Mouse (Mus musculus) erythroblast, embryonic 14.5 days (primary cell): ENCODE data around the gene Capn11. TPM values are rescaled to one million over a fixed set of nuclear protein-coding genes. Genes with fewer than 3 reads are reported as not detected.
A peak's percentile ranks its signal among the peaks of the same experiment; 100 is the strongest.

Experiments used
- H3K27me3 ChIP-seq: 2 replicates; pipeline ENCODE4 v1.6.1; 2012; ENCODE audit warnings: inconsistent platforms; ENCODE audit not compliant: control insufficient read depth
- H3K36me3 ChIP-seq: 2 replicates; pipeline ENCODE4 v1.6.1; 2012; ENCODE audit warnings: mild to moderate bottlenecking, inconsistent platforms; ENCODE audit not compliant: control insufficient read depth
- H3K4me1 ChIP-seq: 2 replicates; pipeline ENCODE4 v1.6.1; 2012; ENCODE audit warnings: inconsistent platforms; ENCODE audit not compliant: control insufficient read depth
- H3K4me3 ChIP-seq: replicated peaks from 2 replicates; pipeline ENCODE3; 2012; ENCODE audit warnings: moderate library complexity, mild to moderate bottlenecking, inconsistent platforms
- H3K9me3 ChIP-seq: 2 replicates; pipeline ENCODE4 v1.6.1; 2012; ENCODE audit warnings: low read length, inconsistent platforms, mixed read lengths; ENCODE audit not compliant: control insufficient read depth
- GATA1 ChIP-seq: IDR thresholded peaks from 2 replicates; pipeline ENCODE4 v1.6.1; 2012; ENCODE audit warnings: low read length, inconsistent platforms, mixed read lengths
- TAL1 ChIP-seq: IDR thresholded peaks from 3 replicates; pipeline ENCODE4 v1.6.1; 2012; ENCODE audit warnings: low read length, inconsistent platforms, mixed read lengths
- polyA plus RNA-seq: library from polyadenylated mRNA; stranded (reverse); fragments of >175 nt; gene quantifications from 2 replicates; pipeline ENCODE4 v1.2.3, GENCODE M21; 2012

The Capn11 gene
- polyA plus RNA-seq, 1 experiment, result not detected

DNA sequence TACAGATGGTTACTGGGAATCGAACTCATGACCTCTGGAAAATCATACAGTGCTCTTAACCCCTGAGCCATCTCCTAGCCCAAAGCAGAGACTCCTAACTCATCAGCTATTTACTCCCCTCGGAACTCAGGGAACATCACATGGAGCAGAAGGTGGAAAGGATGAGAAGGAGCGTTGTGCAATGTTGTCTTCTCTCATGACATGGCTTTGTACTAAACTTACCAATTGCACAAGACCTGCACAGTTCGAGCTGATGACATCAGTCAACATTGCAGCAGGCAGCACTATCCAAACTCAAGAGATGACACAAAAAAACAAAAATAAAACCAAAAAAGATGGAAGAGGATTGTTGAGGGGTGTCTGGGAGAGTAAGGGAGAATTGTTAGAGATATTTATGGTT is 50.7 kb downstream of the Capn11 start:
- H3K36me3 ChIP-seq, result no peaks in the 10 kb centered on the region
- H3K4me1 ChIP-seq, result peaks cover 44% of the 10 kb centered on the region
- TF ChIP-seq GATA1 (no peak), TAL1 (no peak)
- peaks cover 2% of the 10 kb centered on the region; the same call in 1 of the 2 replicates for H3K9me3 ChIP-seq
- no peaks in the 10 kb centered on the region for H3K27me3 ChIP-seq
- H3K4me3 ChIP-seq, result no peak overlapping the region

DNA sequence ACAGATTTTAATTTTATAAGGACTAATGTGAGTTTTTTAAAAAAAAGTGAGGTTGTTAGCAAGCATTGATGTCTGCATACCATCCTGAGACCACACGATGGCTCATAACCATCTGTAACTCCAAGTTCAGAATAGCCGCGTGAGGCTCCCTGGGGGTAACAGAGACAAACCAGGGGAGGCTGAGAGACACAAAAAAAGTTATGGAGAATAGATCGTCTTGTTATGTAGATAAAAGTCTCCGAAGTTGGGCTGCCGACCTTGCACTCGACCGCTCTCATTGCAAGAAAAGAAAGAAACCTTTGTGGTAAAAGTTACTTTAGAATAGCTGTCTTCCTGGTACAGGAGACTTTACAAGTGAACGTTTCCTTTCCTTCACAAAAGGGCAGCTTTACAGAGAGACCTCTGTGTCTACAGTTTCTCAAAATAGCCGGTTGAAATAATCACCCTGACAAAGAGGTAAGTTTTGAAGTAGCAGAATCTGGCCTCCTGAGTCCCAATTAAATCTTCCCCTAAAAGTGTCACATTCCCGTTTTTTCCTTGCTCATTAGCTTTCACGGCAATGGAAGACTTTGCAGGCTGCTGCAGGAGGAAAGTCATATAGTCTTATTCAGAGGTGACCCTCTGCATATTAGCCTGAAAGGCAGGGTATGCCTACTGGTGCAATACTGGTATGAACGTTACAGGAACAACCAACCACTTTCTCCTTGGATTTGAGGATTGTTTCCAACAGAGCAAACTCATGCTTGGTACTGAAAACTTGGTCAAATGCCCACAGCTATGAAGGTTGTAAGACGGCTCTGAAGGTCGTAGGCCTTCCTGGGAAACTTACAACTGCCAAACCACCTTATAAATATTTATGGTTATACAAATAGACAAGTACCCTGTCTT is 51.9 kb downstream of the Capn11 start:
- H3K36me3 ChIP-seq, result no peaks in the 10 kb centered on the region
- no peak for TF ChIP-seq GATA1
- no peak for TF ChIP-seq TAL1
- no peaks in the 10 kb centered on the region; the same call in 1 of the 2 replicates for H3K9me3 ChIP-seq
- no peak overlapping the region for H3K4me3 ChIP-seq
- no peaks in the 10 kb centered on the region for H3K27me3 ChIP-seq
- H3K4me1 ChIP-seq, result peaks cover 46% of the 10 kb centered on the region

DNA sequence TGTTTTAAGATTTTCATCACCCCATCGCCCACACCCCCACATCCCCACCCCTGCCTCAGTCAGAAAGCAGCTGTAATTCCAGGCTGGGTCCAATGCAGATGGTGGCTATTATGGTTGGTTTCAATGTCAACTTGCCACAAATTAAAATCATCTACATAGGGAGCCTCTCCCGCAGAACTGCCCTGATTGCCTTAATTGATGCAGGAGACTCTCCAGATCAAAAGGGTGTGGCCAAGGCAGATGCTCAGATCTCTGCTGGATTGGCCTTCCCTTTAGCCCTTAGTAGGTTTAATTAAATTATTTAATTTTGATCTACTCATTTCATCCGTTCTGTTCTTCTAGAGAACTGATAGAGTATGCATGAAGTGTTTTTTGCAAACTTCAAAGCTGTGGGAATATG is 56.1 kb downstream of the Capn11 start:
- no peaks in the 10 kb centered on the region; the same call in 1 of the 2 replicates for H3K9me3 ChIP-seq
- no peak overlapping the region for H3K4me3 ChIP-seq
- H3K36me3 ChIP-seq, result no peaks in the 10 kb centered on the region
- TF ChIP-seq GATA1, result no peak
- no peak for TF ChIP-seq TAL1
- H3K4me1 ChIP-seq, result peaks cover 62% of the 10 kb centered on the region
- H3K27me3 ChIP-seq, result no peaks in the 10 kb centered on the region; the same call in 1 of the 2 replicates

GRCm38 (mm10) chr17:45601877-45602304 is 57.2 kb downstream of the Capn11 start, which contains the start of gene Mymx:
TSS of gene Mymx (minus strand) at chr17:45602102.
- Histone ChIP-seq H3K4me1 (peaks cover 70% of the 10 kb centered on the region), H3K4me3 (peak within 1 kb of the TSS; percentile 64), H3K27me3 (no peaks in the 10 kb centered on the region; the same call in 1 of the 2 replicates), H3K9me3 (no peaks in the 10 kb centered on the region), H3K36me3 (no peaks in the 10 kb centered on the region)
- TF ChIP-seq TAL1 (no peak), GATA1 (no peak)

- H3K36me3 ChIP-seq, result no peaks in the 10 kb centered on the region
- no peaks in the 10 kb centered on the region for H3K9me3 ChIP-seq
- H3K27me3 ChIP-seq, result no peaks in the 10 kb centered on the region; the same call in 1 of the 2 replicates
- no peak for TF ChIP-seq TAL1
- no peak for TF ChIP-seq GATA1
- peaks cover 75% of the 10 kb centered on the region for H3K4me1 ChIP-seq
- peak overlapping the region; percentile 64 for H3K4me3 ChIP-seq
Measured at GRCm38 (mm10) chr17:45601325-45601724, 57.8 kb downstream of the Capn11 start.

- Histone ChIP-seq H3K27me3 (no peaks in the 10 kb centered on the region; the same call in 1 of the 2 replicates), H3K4me3 (peak overlapping the region; percentile 64), H3K36me3 (no peaks in the 10 kb centered on the region), H3K9me3 (no peaks in the 10 kb centered on the region), H3K4me1 (peaks cover 86% of the 10 kb centered on the region)
- no peak for TF ChIP-seq GATA1
- no peak for TF ChIP-seq TAL1
Measured at GRCm38 (mm10) chr17:45600267-45600666, 58.9 kb downstream of the Capn11 start.

DNA sequence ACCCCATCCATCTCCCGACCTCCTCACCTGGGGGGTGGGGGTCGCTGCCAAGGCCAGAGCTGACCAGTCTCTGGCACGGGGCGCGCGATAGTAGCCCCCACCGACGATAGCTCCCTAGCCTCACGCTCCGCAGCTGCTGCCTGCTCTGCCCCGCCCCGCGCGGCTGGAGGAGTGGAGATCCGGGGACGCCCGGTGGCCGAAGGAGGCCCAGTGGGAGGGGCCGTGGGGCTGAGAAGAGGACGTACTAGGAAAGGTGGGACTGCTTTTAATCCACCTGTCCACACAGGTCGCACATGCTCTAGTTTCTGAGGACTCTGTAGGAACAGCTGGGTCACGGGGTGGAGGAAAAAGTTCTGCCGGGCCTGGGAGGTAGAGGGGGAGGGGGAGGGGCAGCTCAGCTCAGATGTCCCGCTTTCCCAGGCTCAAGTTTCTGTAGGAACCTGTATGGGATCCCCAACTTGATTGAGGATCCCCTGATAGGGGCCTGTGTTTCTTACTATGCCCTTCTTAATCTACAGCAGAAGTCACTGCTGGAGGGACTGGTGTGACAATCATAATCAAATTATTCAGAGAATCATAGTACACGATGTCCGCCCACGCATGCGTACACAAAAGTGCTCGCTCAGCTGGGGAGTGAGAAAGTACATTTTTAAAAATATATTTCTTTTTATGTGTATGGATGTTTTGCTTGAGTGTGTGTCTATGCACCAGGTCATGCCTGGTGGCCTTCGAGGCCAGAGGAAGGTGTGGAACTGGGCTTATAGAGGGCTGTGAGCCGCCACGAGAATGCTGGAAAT is 59.5 kb downstream of the Capn11 start, which contains the start of gene Slc29a1:
Gene Slc29a1, minus strand, starts transcription at position 161 of the 797 bp plus-strand sequence.
- H3K36me3 ChIP-seq, result peaks cover under 1% of the 10 kb centered on the region
- peak within 1 kb of the TSS; percentile 66 for H3K4me3 ChIP-seq
- TF ChIP-seq GATA1, result no peak
- TF ChIP-seq TAL1, result no peak
- H3K27me3 ChIP-seq, result no peaks in the 10 kb centered on the region; the same call in 1 of the 2 replicates
- no peaks in the 10 kb centered on the region for H3K9me3 ChIP-seq
- peaks cover 91% of the 10 kb centered on the region for H3K4me1 ChIP-seq

DNA sequence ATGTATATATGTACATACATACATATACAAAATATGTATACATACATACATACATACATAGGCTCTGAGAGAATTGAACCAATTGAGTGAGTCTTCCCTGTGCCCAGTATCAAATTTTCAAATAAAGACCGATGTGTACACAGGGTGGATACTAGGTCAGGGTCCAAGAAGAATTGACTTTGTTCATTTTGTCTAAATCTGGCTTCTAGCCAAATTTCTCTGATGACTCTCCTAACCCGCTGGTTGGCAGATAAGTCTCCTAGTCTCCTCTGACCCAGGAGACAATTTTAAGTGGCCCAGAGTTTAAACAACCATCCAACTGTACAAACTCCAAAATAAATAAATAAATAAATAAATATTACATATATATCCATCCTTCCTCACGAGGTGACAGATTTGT is 60.2 kb downstream of the Capn11 start:
- H3K4me3 ChIP-seq, result peak overlapping the region; percentile 66
- H3K36me3 ChIP-seq, result peaks cover 8% of the 10 kb centered on the region
- no peak for TF ChIP-seq TAL1
- no peak for TF ChIP-seq GATA1
- H3K4me1 ChIP-seq, result peaks cover 93% of the 10 kb centered on the region
- no peaks in the 10 kb centered on the region; the same call in 1 of the 2 replicates for H3K27me3 ChIP-seq
- no peaks in the 10 kb centered on the region for H3K9me3 ChIP-seq
